Mouse (Mus musculus) heart, embryonic 11.5 days (tissue): ENCODE measurements at regions not wholly inside any gene's neighbourhood (a gene's known extent, or its start where the extent isn't known, plus 50 kb on each side); places are given as distances from the start of the nearest gene placed in this dataset.
A peak's percentile ranks its signal among the peaks of the same experiment; 100 is the strongest.

Experiments used
- ATAC-seq: fragments of 200-750 bp; cut with Nextera tagmentation; replicated peaks from 2 replicates; pipeline ENCODE4 v1.8.0; 2017; ENCODE audit warnings: moderate library complexity; ENCODE audit not compliant: insufficient number of reproducible peaks, low FRiP score, low TSS enrichment
- H3K27ac ChIP-seq: fragments of 300-500 bp; sonication (generic); 2 replicates; pipeline ENCODE4 v1.5.1; 2014; ENCODE audit warnings: mild to moderate bottlenecking, low read depth, low read length
- H3K27me3 ChIP-seq: fragments of 300-500 bp; sonication (generic); 2 replicates; pipeline ENCODE4 v1.6.1; 2014; ENCODE audit warnings: mild to moderate bottlenecking, low read length, mixed read lengths; ENCODE audit not compliant: control insufficient read depth, insufficient read depth
- H3K36me3 ChIP-seq: fragments of 300-500 bp; sonication (generic); 2 replicates; pipeline ENCODE4 v1.6.1; 2014; ENCODE audit warnings: mild to moderate bottlenecking, low read length, moderate library complexity, mixed read lengths; ENCODE audit not compliant: control insufficient read depth, insufficient read depth
- H3K4me1 ChIP-seq: fragments of 300-500 bp; sonication (generic); 2 replicates; pipeline ENCODE4 v1.6.1; 2014; ENCODE audit warnings: low read length; ENCODE audit not compliant: control insufficient read depth, insufficient read depth
- H3K4me2 ChIP-seq: fragments of 300-500 bp; sonication (generic); 2 replicates; pipeline ENCODE4 v1.6.1; 2014; ENCODE audit warnings: mild to moderate bottlenecking, moderate library complexity
- H3K4me3 ChIP-seq: fragments of 300-500 bp; sonication (generic); 2 replicates; pipeline ENCODE4 v1.5.1; 2014; ENCODE audit warnings: low read depth, low read length
- H3K9ac ChIP-seq: fragments of 300-500 bp; sonication (generic); 2 replicates; pipeline ENCODE4 v1.6.1; 2014; ENCODE audit warnings: mild to moderate bottlenecking, low read depth, low read length, moderate library complexity
- H3K9me3 ChIP-seq: fragments of 300-500 bp; sonication (generic); replicated peaks from 2 replicates; pipeline ENCODE4 v1.6.1; 2016; ENCODE audit warnings: low read length; ENCODE audit not compliant: control insufficient read depth
- WGBS: fragments of 180-500 bp; shearing (Covaris S2); extraction: QIAGEN DNeasy Blood & Tissue Kit; methylation state at CpG from one replicate; pipeline ENCODE4 v1.1.7; 2014; ENCODE audit not compliant: insufficient replicate concordance; 5-methylcytosine and 5-hydroxymethylcytosine counted together

DNA sequence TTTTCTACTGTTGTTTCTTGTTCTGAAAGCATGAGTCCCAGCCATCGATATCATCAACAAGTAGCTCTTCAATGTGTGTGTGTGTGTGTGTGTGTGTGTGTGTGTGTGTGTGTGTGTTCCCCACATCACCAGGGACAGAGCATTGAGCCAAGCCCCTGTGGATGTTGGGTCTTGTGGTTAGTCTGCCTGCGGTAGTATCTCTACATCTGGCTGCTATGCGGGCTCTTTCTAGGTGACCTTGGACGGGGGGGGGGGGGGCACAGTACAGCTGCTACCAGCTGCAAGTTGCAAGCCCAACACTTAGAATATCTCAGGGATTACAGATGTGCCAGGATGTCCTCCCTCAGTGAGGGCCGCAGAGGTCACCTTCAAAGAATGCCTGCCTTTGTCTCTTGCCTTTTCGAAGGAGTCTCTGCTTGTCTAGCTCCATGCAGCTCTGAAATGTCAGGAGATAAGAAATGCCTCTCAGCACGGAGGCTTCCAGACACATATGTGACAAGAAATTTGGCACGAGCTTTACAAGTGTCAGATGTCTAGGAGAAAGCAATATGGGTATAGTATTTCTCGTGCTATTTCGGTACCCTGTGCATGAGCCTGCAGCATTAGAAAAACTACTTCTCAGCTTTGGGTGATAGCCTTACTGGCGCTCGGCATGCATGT, 75.6 kb upstream of the Pgrmc2 start:
- Histone ChIP-seq H3K9ac (no peak overlapping the region), H3K27me3 (no peaks in the 10 kb centered on the region), H3K27ac (peak overlapping the region; percentile 82), H3K36me3 (no peaks in the 10 kb centered on the region), H3K4me2 (no peak overlapping the region), H3K9me3 (no peaks in the 10 kb centered on the region), H3K4me1 (peaks cover 10% of the 10 kb centered on the region; the same call in 1 of the 2 replicates), H3K4me3 (no peak overlapping the region)
- 34% methylated on average over 12 of the region's 12 CpGs for WGBS
- 0 out of 2 replicates have a peak, but pooled peaks have one; percentile 44 for ATAC-seq

- Histone ChIP-seq H3K9me3 (no peaks in the 10 kb centered on the region), H3K27ac (no peak overlapping the region), H3K27me3 (no peaks in the 10 kb centered on the region), H3K36me3 (no peaks in the 10 kb centered on the region), H3K9ac (no peak overlapping the region), H3K4me1 (peaks cover 7% of the 10 kb centered on the region; the same call in 1 of the 2 replicates), H3K4me2 (no peak overlapping the region), H3K4me3 (no peak overlapping the region)
- whole genome bisulfite sequencing: 93% methylated on average over 3 of the region's 3 CpGs
- ATAC-seq: no peak
Observed at GRCm38 (mm10) chr3:41157428-41157827, 74.6 kb upstream of the Pgrmc2 start.

- Histone ChIP-seq H3K9ac (no peak overlapping the region), H3K9me3 (no peaks in the 10 kb centered on the region), H3K36me3 (no peaks in the 10 kb centered on the region), H3K4me3 (no peak overlapping the region), H3K4me1 (peaks cover 7% of the 10 kb centered on the region; the same call in 1 of the 2 replicates), H3K4me2 (no peak overlapping the region), H3K27ac (no peak overlapping the region), H3K27me3 (no peaks in the 10 kb centered on the region)
- ATAC-seq: no peak
- WGBS: 90% methylated on average over 2 of the region's 2 CpGs
Observed at GRCm38 (mm10) chr3:41156562-41156961, 73.7 kb upstream of the Pgrmc2 start.

GRCm38 (mm10) chr3:41155132-41155760, 72.4 kb upstream of the Pgrmc2 start:
- peak; percentile 80; the same call in 1 of the 2 replicates for ATAC-seq
- Histone ChIP-seq H3K27me3 (no peaks in the 10 kb centered on the region), H3K27ac (peak overlapping the region; percentile 51), H3K4me1 (peaks cover 7% of the 10 kb centered on the region; the same call in 1 of the 2 replicates), H3K4me3 (no peak overlapping the region), H3K4me2 (no peak overlapping the region; the same call in 1 of the 2 replicates), H3K9me3 (no peaks in the 10 kb centered on the region), H3K9ac (no peak overlapping the region), H3K36me3 (no peaks in the 10 kb centered on the region)
- WGBS: 51% methylated on average over 9 of the region's 9 CpGs

GRCm38 (mm10) chr3:41154402-41154801, 71.6 kb upstream of the Pgrmc2 start:
- Histone ChIP-seq H3K4me3 (no peak overlapping the region), H3K4me2 (no peak overlapping the region), H3K4me1 (peaks cover 7% of the 10 kb centered on the region; the same call in 1 of the 2 replicates), H3K27me3 (no peaks in the 10 kb centered on the region), H3K36me3 (no peaks in the 10 kb centered on the region), H3K27ac (no peak overlapping the region), H3K9me3 (no peaks in the 10 kb centered on the region), H3K9ac (no peak overlapping the region)
- ATAC-seq: no peak
- 84% methylated on average over 1 of the region's 1 CpGs for WGBS

- Histone ChIP-seq H3K9me3 (no peaks in the 10 kb centered on the region), H3K36me3 (no peaks in the 10 kb centered on the region), H3K4me1 (0 out of 2 replicates have a peak, but pooled peaks cover 3% of the 10 kb centered on the region), H3K9ac (no peak overlapping the region), H3K4me3 (no peak overlapping the region), H3K27me3 (no peaks in the 10 kb centered on the region), H3K27ac (no peak overlapping the region), H3K4me2 (no peak overlapping the region)
- no peak for ATAC-seq
- 40% methylated on average over 7 of the region's 7 CpGs for WGBS
Observed at GRCm38 (mm10) chr3:41151989-41152388, 69.1 kb upstream of the Pgrmc2 start.

- 87% methylated on average over 4 of the region's 4 CpGs for WGBS
- H3K27me3 ChIP-seq: no peaks in the 10 kb centered on the region
- peaks cover 5% of the 10 kb centered on the region; the same call in 1 of the 2 replicates for H3K9me3 ChIP-seq
- no peak for ATAC-seq
- no peak overlapping the region for H3K9ac ChIP-seq
- H3K27ac ChIP-seq: no peak overlapping the region
- no peak overlapping the region for H3K4me3 ChIP-seq
- no peaks in the 10 kb centered on the region for H3K4me1 ChIP-seq
- H3K36me3 ChIP-seq: no peaks in the 10 kb centered on the region
- no peak overlapping the region for H3K4me2 ChIP-seq
Observed at GRCm38 (mm10) chr3:41140391-41140790, 57.5 kb upstream of the Pgrmc2 start.

GRCm38 (mm10) chr3:41137931-41138330, 55.1 kb upstream of the Pgrmc2 start:
- Histone ChIP-seq H3K9ac (no peak overlapping the region), H3K36me3 (no peaks in the 10 kb centered on the region), H3K27ac (no peak overlapping the region), H3K9me3 (peaks cover 5% of the 10 kb centered on the region; the same call in 1 of the 2 replicates), H3K4me2 (no peak overlapping the region), H3K27me3 (no peaks in the 10 kb centered on the region), H3K4me1 (no peaks in the 10 kb centered on the region), H3K4me3 (no peak overlapping the region)
- no peak for ATAC-seq
- 81% methylated on average over 1 of the region's 1 CpGs for WGBS
